Mouse (Mus musculus) hindbrain, embryonic 10.5 days (tissue): ENCODE measurements around the gene Ggt7. TPM values are rescaled to one million over a fixed set of nuclear protein-coding genes. Genes with fewer than 3 reads are reported as not detected.

Experiments used
- DNase-seq: peaks from one replicate; pipeline ENCODE4 v3.0.0-alpha.2; 2017; ENCODE audit warnings: low spot score
- H3K27ac ChIP-seq: fragments of 300-500 bp; sonication (generic); 2 replicates; pipeline ENCODE4 v1.5.1; 2016; ENCODE audit warnings: mild to moderate bottlenecking, moderate library complexity
- H3K27me3 ChIP-seq: fragments of 300-500 bp; sonication (generic); 2 replicates; pipeline ENCODE4 v1.6.1; 2016; ENCODE audit warnings: mild to moderate bottlenecking; ENCODE audit not compliant: poor library complexity, insufficient read depth, severe bottlenecking
- H3K36me3 ChIP-seq: fragments of 300-500 bp; sonication (generic); 2 replicates; pipeline ENCODE4 v1.6.1; 2016; ENCODE audit warnings: mild to moderate bottlenecking, moderate library complexity
- H3K4me1 ChIP-seq: fragments of 300-500 bp; sonication (generic); replicated peaks from 2 replicates; pipeline ENCODE4 v1.6.1; 2016; ENCODE audit warnings: mild to moderate bottlenecking
- H3K4me3 ChIP-seq: fragments of 300-500 bp; sonication (generic); 2 replicates; pipeline ENCODE4 v1.5.1; 2016; ENCODE audit warnings: mild to moderate bottlenecking, moderate library complexity
- H3K9me3 ChIP-seq: fragments of 300-500 bp; sonication (generic); 2 replicates; pipeline ENCODE4 v1.6.1; 2016; ENCODE audit warnings: mild to moderate bottlenecking, moderate library complexity
- WGBS: fragments of 180-500 bp; shearing (Covaris S2); methylation state at CpG from one replicate; pipeline ENCODE4 v1.1.7; 2016; 5-methylcytosine and 5-hydroxymethylcytosine counted together
- polyA plus RNA-seq: library from polyadenylated mRNA; unstranded; fragments of >200 nt; fragmentation: Nextera tagmentation; extraction: Ambion mirVana; gene quantifications from 2 replicates; pipeline ENCODE4 v1.2.1, GENCODE M21; 2016

The Ggt7 gene
- polyA plus RNA-seq, 1 experiment from 2014 or later = 33.1 TPM

DNA sequence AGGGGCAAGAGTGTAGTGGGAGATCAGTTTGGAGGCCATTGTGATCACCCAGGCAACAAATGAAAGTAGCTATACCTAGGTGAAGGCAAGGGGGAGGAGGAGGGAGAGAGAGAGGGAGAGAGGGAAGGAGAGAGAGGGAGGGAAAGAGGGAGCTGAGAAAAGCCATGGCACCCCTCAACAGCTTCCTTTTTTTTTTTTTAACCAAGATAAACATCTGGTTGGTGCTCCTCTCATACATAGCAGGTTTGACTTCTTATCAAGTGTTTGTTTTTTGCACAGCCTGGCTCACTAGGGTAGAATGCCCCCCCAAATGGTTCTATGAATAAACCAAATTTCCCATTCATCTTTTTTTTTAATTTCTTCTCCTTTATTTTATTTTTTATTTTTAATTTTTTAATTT is 18.3 kb upstream of the Ggt7 start:
- Histone ChIP-seq H3K27me3 (no peaks in the 10 kb centered on the region), H3K4me1 (no peaks in the 10 kb centered on the region), H3K27ac (no peak overlapping the region), H3K9me3 (no peaks in the 10 kb centered on the region), H3K36me3 (no peaks in the 10 kb centered on the region), H3K4me3 (no peak overlapping the region)
- no peak for DNase-seq

DNA sequence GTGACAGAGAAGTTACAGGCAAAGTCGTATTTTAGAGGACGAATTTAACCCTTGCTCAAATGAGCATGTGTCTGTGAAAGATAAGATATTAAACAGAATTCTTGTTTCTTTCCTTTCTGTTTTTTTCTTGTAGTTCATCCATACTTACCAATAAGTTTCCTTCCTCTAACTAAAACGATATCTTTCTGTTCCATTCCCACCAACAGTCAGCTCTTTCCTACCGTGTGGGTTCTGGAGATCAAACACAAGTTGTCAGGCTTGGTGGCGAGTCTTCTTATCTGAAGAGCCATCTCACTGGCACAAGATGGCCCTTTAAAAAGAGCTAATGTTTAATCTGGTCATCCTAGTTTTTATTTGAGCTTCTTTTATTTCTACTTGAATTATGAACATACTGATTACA is 9.3 kb upstream of the Ggt7 start:
- 84% methylated on average over 5 of the region's 5 CpGs for WGBS
- no peaks in the 10 kb centered on the region for H3K9me3 ChIP-seq

GRCm38 (mm10) chr2:155524378-155524777 is 6.3 kb upstream of the Ggt7 start:
- no peaks in the 10 kb centered on the region for H3K9me3 ChIP-seq
- no peaks in the 10 kb centered on the region for H3K4me1 ChIP-seq
- no peak overlapping the region for H3K4me3 ChIP-seq
- H3K27me3 ChIP-seq = no peaks in the 10 kb centered on the region
- no peak for DNase-seq
- H3K36me3 ChIP-seq = no peaks in the 10 kb centered on the region
- 68% methylated on average over 1 of the region's 1 CpGs for WGBS
- no peak overlapping the region for H3K27ac ChIP-seq

More for the DNA sequence above, 9.3 kb upstream of the Ggt7 start:
- Histone ChIP-seq H3K4me1 (no peaks in the 10 kb centered on the region), H3K27me3 (no peaks in the 10 kb centered on the region), H3K27ac (no peak overlapping the region), H3K36me3 (no peaks in the 10 kb centered on the region), H3K4me3 (no peak overlapping the region)
- no peak for DNase-seq

DNA sequence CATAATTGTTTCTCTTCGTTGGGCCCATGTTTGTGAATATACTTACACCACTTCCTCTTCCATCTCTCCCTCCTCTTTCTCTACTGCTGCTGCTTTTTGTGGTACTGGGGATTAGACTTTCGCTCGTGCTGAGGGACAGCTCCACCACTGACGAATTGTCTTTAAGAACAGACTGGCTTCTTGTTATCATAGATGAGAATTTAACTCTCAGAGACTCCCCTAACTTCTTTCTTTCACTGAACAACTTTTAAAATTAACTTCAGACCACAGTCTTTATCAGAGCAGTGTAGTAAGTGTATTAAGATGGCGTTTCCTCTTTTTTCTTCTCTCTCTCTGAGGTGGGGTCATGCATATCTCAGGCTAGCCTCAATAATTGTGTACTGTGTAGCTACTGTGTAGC is 5.7 kb upstream of the Ggt7 start:
- Histone ChIP-seq H3K27ac (no peak overlapping the region), H3K27me3 (no peaks in the 10 kb centered on the region), H3K9me3 (no peaks in the 10 kb centered on the region), H3K36me3 (no peaks in the 10 kb centered on the region), H3K4me3 (no peak overlapping the region), H3K4me1 (peaks cover 3% of the 10 kb centered on the region)
- WGBS = 62% methylated on average over 5 of the region's 5 CpGs
- no peak for DNase-seq

- 27% methylated on average over 18 of the region's 18 CpGs for WGBS
- Histone ChIP-seq H3K4me3 (peak overlapping the region; percentile 78), H3K36me3 (no peaks in the 10 kb centered on the region), H3K27ac (peak overlapping the region; percentile 87), H3K27me3 (peaks cover 22% of the 10 kb centered on the region), H3K9me3 (no peaks in the 10 kb centered on the region), H3K4me1 (peaks cover 30% of the 10 kb centered on the region)
- no peak for DNase-seq
These were observed 664 bp upstream of the Ggt7 start for GRCm38 (mm10) chr2:155518531-155519270.

GRCm38 (mm10) chr2:155515941-155516340 is 2.1 kb downstream of the Ggt7 start:
- Histone ChIP-seq H3K27me3 (peaks cover 31% of the 10 kb centered on the region), H3K4me3 (no peak overlapping the region), H3K4me1 (peaks cover 37% of the 10 kb centered on the region), H3K9me3 (no peaks in the 10 kb centered on the region), H3K36me3 (no peaks in the 10 kb centered on the region), H3K27ac (no peak overlapping the region)
- peak; percentile 71 for DNase-seq
- WGBS = 3% methylated on average over 1 of the region's 1 CpGs

- peak overlapping the region; percentile 90 for H3K27ac ChIP-seq
- H3K36me3 ChIP-seq = no peaks in the 10 kb centered on the region
- H3K4me1 ChIP-seq = peaks cover 37% of the 10 kb centered on the region
- peak overlapping the region; percentile 67 for H3K4me3 ChIP-seq
- WGBS = 1% methylated on average over 23 of the region's 23 CpGs
- peaks cover 31% of the 10 kb centered on the region for H3K27me3 ChIP-seq
- peak; percentile 72 for DNase-seq
- H3K9me3 ChIP-seq = no peaks in the 10 kb centered on the region
These were observed 3.4 kb downstream of the Ggt7 start for GRCm38 (mm10) chr2:155514666-155515065.

- Histone ChIP-seq H3K36me3 (no peaks in the 10 kb centered on the region), H3K27ac (no peak overlapping the region), H3K27me3 (peaks cover 31% of the 10 kb centered on the region), H3K4me3 (peak overlapping the region; percentile 67), H3K9me3 (no peaks in the 10 kb centered on the region), H3K4me1 (peaks cover 32% of the 10 kb centered on the region)
- 80% methylated on average over 5 of the region's 5 CpGs for WGBS
- DNase-seq = no peak
These were observed 4.5 kb downstream of the Ggt7 start for GRCm38 (mm10) chr2:155513543-155513942.

GRCm38 (mm10) chr2:155512479-155512878 is 5.6 kb downstream of the Ggt7 start:
- Histone ChIP-seq H3K4me3 (no peak overlapping the region), H3K4me1 (peaks cover 25% of the 10 kb centered on the region), H3K9me3 (no peaks in the 10 kb centered on the region), H3K27ac (no peak overlapping the region), H3K27me3 (peaks cover 31% of the 10 kb centered on the region), H3K36me3 (no peaks in the 10 kb centered on the region)
- WGBS = 60% methylated on average over 4 of the region's 4 CpGs
- peak; percentile 50 for DNase-seq

- Histone ChIP-seq H3K27ac (no peak overlapping the region), H3K4me1 (no peaks in the 10 kb centered on the region), H3K9me3 (no peaks in the 10 kb centered on the region), H3K27me3 (peaks cover 1% of the 10 kb centered on the region; the same call in 1 of the 2 replicates), H3K36me3 (peaks cover 25% of the 10 kb centered on the region), H3K4me3 (no peak overlapping the region)
- WGBS = 82% methylated on average over 10 of the region's 10 CpGs
- no peak for DNase-seq
These were observed 10.1 kb downstream of the Ggt7 start for GRCm38 (mm10) chr2:155507721-155508470.

DNA sequence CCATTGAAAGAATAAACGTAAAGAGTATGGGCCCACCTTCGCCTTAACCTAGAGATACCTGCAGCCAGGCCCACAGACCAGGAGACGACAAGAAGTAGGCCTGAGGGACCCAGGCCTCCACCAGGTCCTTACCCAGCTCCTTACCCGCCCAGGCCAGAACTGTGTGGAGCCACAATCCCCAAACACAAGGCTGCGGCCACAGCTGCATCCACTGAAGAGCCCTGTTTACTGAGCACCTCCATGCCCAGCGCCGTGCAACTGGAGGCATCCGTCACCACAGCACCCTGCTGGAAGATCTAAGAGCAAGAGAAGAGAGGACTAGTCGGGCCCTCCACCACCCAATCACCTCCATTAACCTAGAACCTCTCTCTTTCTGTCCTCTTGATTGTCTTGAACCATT is 12.2 kb downstream of the Ggt7 start:
- no peak for DNase-seq
- H3K27me3 ChIP-seq = no peaks in the 10 kb centered on the region
- H3K27ac ChIP-seq = no peak overlapping the region
- H3K9me3 ChIP-seq = no peaks in the 10 kb centered on the region
- H3K36me3 ChIP-seq = peaks cover 33% of the 10 kb centered on the region
- no peak overlapping the region for H3K4me3 ChIP-seq
- H3K4me1 ChIP-seq = no peaks in the 10 kb centered on the region
- WGBS = 90% methylated on average over 9 of the region's 9 CpGs

- no peak overlapping the region for H3K4me3 ChIP-seq
- no peaks in the 10 kb centered on the region for H3K4me1 ChIP-seq
- no peaks in the 10 kb centered on the region for H3K27me3 ChIP-seq
- no peak for DNase-seq
- WGBS = 73% methylated on average over 13 of the region's 13 CpGs
- no peaks in the 10 kb centered on the region for H3K9me3 ChIP-seq
- peaks cover 41% of the 10 kb centered on the region for H3K36me3 ChIP-seq
- no peak overlapping the region for H3K27ac ChIP-seq
These were observed 13.3 kb downstream of the Ggt7 start for GRCm38 (mm10) chr2:155504440-155505355.
